Mouse (Mus musculus) heart, embryonic 10.5 days (tissue): Measurements from ENCODE around the gene Cd38. TPM values are rescaled to one million over a fixed set of nuclear protein-coding genes. Genes with fewer than 3 reads are reported as not detected.

Source experiments
- DNase-seq: peaks from one replicate; pipeline ENCODE4 v3.0.0-alpha.2; 2017; ENCODE audit warnings: low spot score
- H3K27ac ChIP-seq: fragments of 300-500 bp; sonication (generic); 2 replicates; pipeline ENCODE4 v1.5.1; 2016; ENCODE audit warnings: mild to moderate bottlenecking
- H3K27me3 ChIP-seq: fragments of 300-500 bp; sonication (generic); 2 replicates; pipeline ENCODE4 v1.6.1; 2016; ENCODE audit warnings: mild to moderate bottlenecking; ENCODE audit not compliant: poor library complexity, insufficient read depth, severe bottlenecking
- H3K36me3 ChIP-seq: fragments of 300-500 bp; sonication (generic); 2 replicates; pipeline ENCODE4 v1.6.1; 2016; ENCODE audit warnings: mild to moderate bottlenecking, moderate library complexity
- H3K4me1 ChIP-seq: fragments of 300-500 bp; sonication (generic); 2 replicates; pipeline ENCODE4 v1.6.1; 2016; ENCODE audit warnings: mild to moderate bottlenecking
- H3K4me3 ChIP-seq: fragments of 300-500 bp; sonication (generic); 2 replicates; pipeline ENCODE4 v1.5.1; 2016; ENCODE audit warnings: mild to moderate bottlenecking, moderate library complexity
- H3K9me3 ChIP-seq: fragments of 300-500 bp; sonication (generic); 2 replicates; pipeline ENCODE4 v1.6.1; 2016; ENCODE audit warnings: mild to moderate bottlenecking, moderate library complexity
- WGBS: fragments of 180-500 bp; shearing (Covaris S2); methylation state at CpG from one replicate; pipeline ENCODE4 v1.1.7; 2016; 5-methylcytosine and 5-hydroxymethylcytosine counted together
- polyA plus RNA-seq: library from polyadenylated mRNA; unstranded; fragments of >200 nt; fragmentation: Nextera tagmentation; extraction: Ambion mirVana; gene quantifications from 2 replicates; pipeline ENCODE4 v1.2.1, GENCODE M21; 2016

Cd38 gene
- 18.1 and 20.6 TPM in 2 replicates for polyA plus RNA-seq

DNA sequence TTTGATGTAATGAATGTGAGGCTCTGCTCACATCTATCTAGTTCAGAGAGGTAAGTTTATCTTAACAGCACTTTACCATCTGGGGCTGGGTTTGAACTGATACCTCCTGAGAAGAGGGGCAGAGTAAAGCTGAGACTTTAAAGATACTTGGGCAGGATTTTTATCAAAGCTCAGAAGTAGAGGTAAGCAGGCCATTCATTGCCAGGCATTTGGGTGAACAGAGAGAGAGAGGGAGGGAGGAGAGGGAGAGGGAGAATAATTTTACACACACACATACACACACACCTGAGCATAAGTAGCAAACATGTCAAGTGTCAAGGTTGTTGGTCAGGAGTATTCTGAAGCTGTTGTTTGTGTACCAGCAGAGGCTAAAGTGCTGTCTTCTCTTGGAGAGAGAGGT lies at the start of gene Cd38:
TSS of gene Cd38 (plus strand) at position 301 of the 400 bp plus-strand sequence.
- Histone ChIP-seq H3K27ac (peak within 1 kb of the TSS; percentile 88), H3K4me3 (peak within 1 kb of the TSS; percentile 65), H3K9me3 (no peaks in the 10 kb centered on the region), H3K27me3 (no peaks in the 10 kb centered on the region), H3K36me3 (no peaks in the 10 kb centered on the region), H3K4me1 (peaks cover 24% of the 10 kb centered on the region)
- DNase-seq, result no peak

DNA sequence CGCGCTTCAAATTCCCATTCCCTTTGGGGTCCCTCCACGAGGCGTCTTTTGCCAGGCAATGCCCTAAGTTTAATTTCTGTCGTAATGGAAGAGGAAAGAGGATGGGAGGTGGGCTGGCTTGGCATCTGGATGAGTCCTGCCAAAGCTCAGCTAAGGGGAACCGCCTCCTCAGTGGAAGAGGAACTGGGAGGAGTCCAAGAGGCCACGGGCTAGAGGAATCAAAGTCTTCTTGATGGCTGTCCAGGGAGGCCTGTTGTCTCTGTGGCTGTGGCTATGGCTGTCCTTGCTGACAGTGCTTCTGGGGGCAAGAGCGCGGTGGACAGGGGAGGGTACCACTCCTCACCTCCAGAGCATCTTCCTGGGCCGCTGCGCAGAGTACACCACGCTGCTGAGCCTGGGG lies 49.7 kb upstream of the Cd38 start, which contains the start of gene Bst1:
TSS of gene Bst1 (plus strand) at position 191 of the 400 bp plus-strand sequence.
- no peaks in the 10 kb centered on the region for H3K36me3 ChIP-seq
- no peaks in the 10 kb centered on the region for H3K27me3 ChIP-seq
- WGBS, result 47% methylated on average over 12 of the region's 12 CpGs
- H3K4me3 ChIP-seq, result no peak within 1 kb of the TSS
- H3K27ac ChIP-seq, result 0 out of 2 replicates have a peak within 1 kb of the TSS, but pooled peaks have one; percentile 36
- no peaks in the 10 kb centered on the region for H3K9me3 ChIP-seq
- peaks cover 8% of the 10 kb centered on the region; the same call in 1 of the 2 replicates for H3K4me1 ChIP-seq
- DNase-seq, result no peak

DNA sequence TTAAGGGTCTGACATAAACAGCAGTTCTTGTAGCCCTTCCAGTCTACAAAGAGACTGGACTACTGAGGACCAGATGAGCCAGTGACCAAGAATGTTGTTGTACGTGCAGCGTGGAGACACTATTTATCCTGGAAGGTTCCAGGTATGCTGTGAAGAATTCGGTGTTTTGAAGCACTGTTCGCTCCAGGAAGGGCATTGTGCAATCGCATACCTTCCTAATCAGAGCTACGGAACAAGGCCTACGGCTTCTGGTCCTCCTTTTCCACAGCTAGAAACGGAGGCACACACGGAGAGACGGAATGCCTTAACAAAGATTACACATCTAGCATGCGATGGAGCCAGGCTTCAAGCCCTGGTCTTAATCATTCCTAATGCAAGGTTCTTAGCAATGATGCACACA lies 47.6 kb upstream of the Cd38 start:
- no peaks in the 10 kb centered on the region for H3K27me3 ChIP-seq
- WGBS, result 70% methylated on average over 11 of the region's 11 CpGs
- no peak for DNase-seq
- no peaks in the 10 kb centered on the region for H3K36me3 ChIP-seq
- H3K9me3 ChIP-seq, result no peaks in the 10 kb centered on the region
- peaks cover 8% of the 10 kb centered on the region; the same call in 1 of the 2 replicates for H3K4me1 ChIP-seq
- no peak overlapping the region for H3K27ac ChIP-seq
- H3K4me3 ChIP-seq, result no peak overlapping the region

DNA sequence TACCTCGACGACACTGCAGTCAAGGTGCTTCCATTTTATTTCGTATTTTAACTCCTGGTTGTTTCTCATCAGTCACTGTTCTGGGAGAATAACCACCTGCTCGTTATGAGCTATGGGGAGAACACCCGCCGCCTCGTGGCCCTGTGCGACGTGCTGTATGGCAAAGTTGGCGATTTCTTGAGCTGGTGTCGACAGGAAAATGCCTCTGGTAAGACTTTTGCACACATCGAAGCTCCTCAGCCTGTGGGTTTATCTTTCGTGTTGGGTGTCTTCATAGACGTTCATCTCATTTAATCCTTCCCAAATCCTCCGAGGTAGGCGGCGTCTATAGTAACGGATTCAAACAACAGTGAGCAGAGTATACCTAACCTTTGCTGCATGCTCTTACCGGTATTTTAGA lies 46.8 kb upstream of the Cd38 start, which contains the start of gene Fbxl5:
TSS of gene Fbxl5 (minus strand) at position 101 of the 400 bp plus-strand sequence.
- peaks cover 8% of the 10 kb centered on the region; the same call in 1 of the 2 replicates for H3K4me1 ChIP-seq
- 74% methylated on average over 19 of the region's 19 CpGs for WGBS
- no peak within 1 kb of the TSS for H3K4me3 ChIP-seq
- no peaks in the 10 kb centered on the region for H3K36me3 ChIP-seq
- no peaks in the 10 kb centered on the region for H3K27me3 ChIP-seq
- no peak within 1 kb of the TSS for H3K27ac ChIP-seq
- DNase-seq, result no peak
- H3K9me3 ChIP-seq, result no peaks in the 10 kb centered on the region

DNA sequence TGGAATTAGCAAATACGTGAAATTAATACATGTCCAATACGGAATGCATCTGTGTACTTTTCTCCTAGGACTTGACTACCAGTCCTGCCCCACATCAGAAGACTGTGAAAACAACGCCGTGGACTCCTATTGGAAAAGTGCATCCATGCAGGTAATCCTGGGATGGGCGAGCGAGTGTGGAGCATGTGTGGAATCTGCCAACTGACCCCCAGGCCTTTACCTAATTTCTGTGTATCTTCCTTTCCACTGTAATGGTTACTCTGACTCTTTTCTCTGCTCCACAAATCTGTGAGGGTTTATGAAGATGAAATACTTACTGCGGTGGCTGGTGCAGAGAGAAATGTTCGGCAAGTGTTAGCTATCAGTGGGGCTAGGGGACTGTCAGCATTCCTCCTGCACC lies 46.2 kb upstream of the Cd38 start:
- Histone ChIP-seq H3K27me3 (no peaks in the 10 kb centered on the region), H3K9me3 (no peaks in the 10 kb centered on the region), H3K36me3 (no peaks in the 10 kb centered on the region), H3K27ac (no peak overlapping the region), H3K4me1 (peaks cover 8% of the 10 kb centered on the region; the same call in 1 of the 2 replicates), H3K4me3 (no peak overlapping the region)
- DNase-seq, result no peak
- 89% methylated on average over 8 of the region's 8 CpGs for WGBS

DNA sequence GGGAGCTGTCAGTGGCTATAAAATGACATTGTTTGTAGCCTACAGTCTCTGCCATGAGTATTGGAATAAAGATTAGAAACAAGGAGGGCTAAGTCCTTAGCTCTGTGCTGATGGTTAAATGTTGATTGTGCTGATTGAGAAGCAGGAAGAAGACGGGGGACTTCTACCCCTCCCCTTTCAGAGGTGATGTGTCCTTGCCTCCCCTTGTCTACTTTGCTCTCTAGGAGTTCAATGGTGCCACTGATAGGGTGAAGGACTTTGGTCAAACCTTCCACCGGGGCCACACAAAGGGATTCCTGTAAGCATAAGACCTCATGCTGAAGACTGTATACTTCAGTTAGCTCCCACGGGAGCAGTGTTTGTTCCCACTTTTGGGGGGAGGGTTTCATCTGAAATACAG lies 45.5 kb upstream of the Cd38 start:
- no peak for DNase-seq
- WGBS, result 71% methylated on average over 3 of the region's 3 CpGs
- H3K4me1 ChIP-seq, result peaks cover 8% of the 10 kb centered on the region; the same call in 1 of the 2 replicates
- no peak overlapping the region for H3K4me3 ChIP-seq
- H3K27ac ChIP-seq, result no peak overlapping the region
- H3K9me3 ChIP-seq, result no peaks in the 10 kb centered on the region
- H3K36me3 ChIP-seq, result no peaks in the 10 kb centered on the region
- H3K27me3 ChIP-seq, result no peaks in the 10 kb centered on the region

DNA sequence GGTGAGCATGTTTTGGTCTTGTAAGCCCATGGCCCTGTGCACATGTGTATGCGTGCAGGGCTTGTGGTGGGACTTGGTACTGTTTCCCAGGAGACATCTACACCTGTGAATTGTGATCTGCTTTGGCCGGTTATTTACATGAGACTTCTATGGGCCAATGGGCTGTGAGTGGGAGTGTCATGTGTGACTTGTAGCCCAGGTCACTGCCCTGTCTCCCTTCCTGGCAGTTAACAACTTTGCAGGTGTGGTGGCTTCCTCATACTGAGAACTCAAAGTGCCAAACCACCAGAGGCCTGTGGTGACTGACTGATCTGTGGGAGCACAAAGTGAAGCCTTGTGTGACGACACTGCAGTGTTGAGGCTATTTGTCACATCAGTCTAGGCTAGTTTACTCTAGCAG lies 43.8 kb upstream of the Cd38 start:
- H3K27ac ChIP-seq, result no peak overlapping the region
- no peaks in the 10 kb centered on the region for H3K4me1 ChIP-seq
- H3K27me3 ChIP-seq, result no peaks in the 10 kb centered on the region
- WGBS, result 80% methylated on average over 3 of the region's 3 CpGs
- no peaks in the 10 kb centered on the region for H3K36me3 ChIP-seq
- no peak for DNase-seq
- H3K4me3 ChIP-seq, result no peak overlapping the region
- H3K9me3 ChIP-seq, result no peaks in the 10 kb centered on the region

DNA sequence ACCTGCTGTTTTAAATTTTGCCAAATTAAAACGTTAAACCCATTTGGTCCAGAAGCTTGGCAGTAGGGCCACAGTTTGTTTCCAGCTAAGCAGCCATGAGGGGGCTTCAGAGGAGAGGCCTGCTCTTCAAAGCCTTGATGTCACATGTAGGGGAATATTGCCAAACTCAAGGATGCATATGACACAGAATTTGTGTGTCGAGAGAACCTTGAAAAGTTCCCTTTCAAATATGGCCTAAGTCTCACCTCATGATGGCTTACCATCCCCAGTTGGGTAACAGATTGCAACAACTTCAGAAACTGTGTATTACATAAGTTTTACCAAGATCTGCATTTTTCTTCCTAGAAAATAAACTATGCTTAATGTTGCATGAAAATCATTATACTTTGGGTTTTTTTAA lies 41.5 kb upstream of the Cd38 start:
- Histone ChIP-seq H3K4me3 (no peak overlapping the region), H3K27ac (no peak overlapping the region), H3K4me1 (no peaks in the 10 kb centered on the region), H3K9me3 (no peaks in the 10 kb centered on the region), H3K36me3 (no peaks in the 10 kb centered on the region), H3K27me3 (no peaks in the 10 kb centered on the region)
- peak; percentile 7 for DNase-seq
- 80% methylated on average over 2 of the region's 2 CpGs for WGBS

DNA sequence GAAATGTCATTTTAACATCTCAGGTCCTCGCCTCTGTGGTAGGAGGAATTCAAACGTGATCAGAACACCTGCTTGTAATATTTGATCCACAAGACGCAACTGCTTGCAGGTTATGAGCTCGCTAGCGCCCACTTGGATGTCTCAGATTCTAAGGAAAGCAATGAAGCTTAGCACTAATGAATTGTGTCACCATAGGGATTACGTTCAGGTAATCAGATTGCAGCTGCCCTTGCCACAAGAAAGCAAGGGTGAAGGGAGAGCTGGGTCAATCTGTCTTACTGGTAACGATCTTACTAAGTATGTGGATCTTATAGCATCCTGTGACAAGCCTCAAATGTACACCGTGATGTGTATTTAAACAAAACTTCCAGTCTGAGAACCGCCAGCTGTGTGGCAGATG lies 41.0 kb upstream of the Cd38 start:
- no peaks in the 10 kb centered on the region for H3K4me1 ChIP-seq
- no peak overlapping the region for H3K27ac ChIP-seq
- H3K4me3 ChIP-seq, result no peak overlapping the region
- peak; percentile 46 for DNase-seq
- no peaks in the 10 kb centered on the region for H3K36me3 ChIP-seq
- no peaks in the 10 kb centered on the region for H3K27me3 ChIP-seq
- 83% methylated on average over 9 of the region's 9 CpGs for WGBS
- H3K9me3 ChIP-seq, result no peaks in the 10 kb centered on the region

DNA sequence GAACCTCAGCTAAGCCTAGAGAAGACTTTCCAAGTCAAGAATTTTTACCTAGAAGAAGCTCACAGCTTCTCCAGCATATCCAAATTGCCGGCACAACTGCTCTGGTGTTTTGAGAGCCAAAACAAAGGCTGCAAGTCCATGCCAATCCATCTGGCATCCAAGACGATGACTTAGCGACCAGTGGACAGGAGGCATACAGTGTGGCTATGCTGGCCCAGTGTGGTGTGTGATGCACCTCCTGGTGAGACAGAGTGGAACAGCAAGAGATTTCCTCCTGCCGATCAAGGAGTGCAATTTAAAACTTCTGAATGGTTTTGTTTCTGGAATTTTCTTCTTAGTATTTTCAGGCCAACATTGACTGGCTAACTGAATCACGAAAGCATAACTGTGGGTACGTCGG lies 31.8 kb upstream of the Cd38 start:
- WGBS, result 91% methylated on average over 7 of the region's 7 CpGs
- no peak overlapping the region for H3K4me3 ChIP-seq
- DNase-seq, result no peak
- no peaks in the 10 kb centered on the region for H3K27me3 ChIP-seq
- no peaks in the 10 kb centered on the region for H3K4me1 ChIP-seq
- no peaks in the 10 kb centered on the region for H3K9me3 ChIP-seq
- H3K36me3 ChIP-seq, result no peaks in the 10 kb centered on the region
- no peak overlapping the region for H3K27ac ChIP-seq

DNA sequence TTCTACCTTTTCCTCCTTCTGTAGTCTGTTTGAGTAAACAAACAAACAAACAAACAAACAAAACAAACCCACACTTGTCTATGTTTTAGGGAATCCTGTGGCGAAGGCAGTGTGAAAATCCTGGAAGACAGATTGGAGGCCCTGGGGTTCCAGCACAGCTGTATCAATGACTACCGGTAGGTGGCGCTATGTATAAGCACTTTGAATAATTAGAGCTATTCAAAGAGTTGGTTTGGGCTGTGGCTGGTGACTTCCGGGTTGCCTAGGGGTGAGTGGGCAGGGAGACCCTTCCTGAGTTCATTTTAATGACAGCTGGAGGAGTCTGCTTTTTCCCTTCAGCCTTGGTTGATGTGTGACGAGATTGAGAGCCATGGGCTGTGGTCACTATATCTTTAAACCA lies 31.0 kb upstream of the Cd38 start:
- Histone ChIP-seq H3K27me3 (no peaks in the 10 kb centered on the region), H3K27ac (no peak overlapping the region), H3K4me3 (no peak overlapping the region), H3K36me3 (no peaks in the 10 kb centered on the region), H3K9me3 (no peaks in the 10 kb centered on the region), H3K4me1 (no peaks in the 10 kb centered on the region)
- DNase-seq, result no peak
- WGBS, result 53% methylated on average over 5 of the region's 5 CpGs

DNA sequence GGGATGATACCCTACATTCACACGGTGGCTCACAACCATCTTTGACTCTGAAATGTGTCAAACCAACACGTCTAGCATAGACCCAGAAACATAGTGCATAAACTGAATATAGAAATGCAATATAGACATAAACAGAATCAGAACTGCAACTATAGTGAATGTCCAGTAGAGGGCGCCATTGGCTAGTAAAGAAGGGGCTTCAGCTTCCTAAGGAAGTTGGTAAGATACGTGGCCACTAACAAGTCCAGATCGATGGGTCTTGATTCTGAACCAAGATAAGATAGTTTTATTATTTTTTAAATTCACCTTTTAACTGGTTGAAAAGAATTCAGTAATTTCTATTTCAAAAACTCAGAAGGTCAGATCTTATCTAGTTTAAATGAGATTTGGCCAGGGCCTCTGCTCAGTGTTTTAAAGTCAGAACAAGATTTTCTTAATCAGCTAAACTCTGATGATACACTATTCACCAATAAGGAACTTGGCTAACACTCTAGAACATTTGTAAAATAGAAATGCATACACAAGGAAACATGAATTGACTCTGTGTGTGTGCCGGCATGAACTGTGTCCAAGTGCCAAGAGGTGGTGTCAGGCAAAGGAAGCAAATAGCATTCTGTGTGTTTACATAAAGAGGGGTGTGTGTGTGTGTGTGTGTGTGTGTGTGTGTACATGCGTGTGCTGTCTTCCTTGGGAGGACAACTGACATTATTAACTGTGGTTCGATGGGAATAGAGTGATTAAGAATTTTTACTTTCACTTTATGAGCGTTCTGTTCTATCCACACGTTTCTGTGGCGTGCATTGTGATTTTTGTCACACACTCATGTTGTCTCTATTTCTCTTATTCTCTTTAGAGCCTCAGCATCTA lies 27.0 kb upstream of the Cd38 start:
- no peaks in the 10 kb centered on the region for H3K4me1 ChIP-seq
- DNase-seq, result no peak
- H3K36me3 ChIP-seq, result no peaks in the 10 kb centered on the region
- H3K4me3 ChIP-seq, result no peak overlapping the region
- no peak overlapping the region for H3K27ac ChIP-seq
- H3K27me3 ChIP-seq, result no peaks in the 10 kb centered on the region
- 45% methylated on average over 11 of the region's 11 CpGs for WGBS
- 0 out of 2 replicates have a peak, but pooled peaks cover 7% of the 10 kb centered on the region for H3K9me3 ChIP-seq

DNA sequence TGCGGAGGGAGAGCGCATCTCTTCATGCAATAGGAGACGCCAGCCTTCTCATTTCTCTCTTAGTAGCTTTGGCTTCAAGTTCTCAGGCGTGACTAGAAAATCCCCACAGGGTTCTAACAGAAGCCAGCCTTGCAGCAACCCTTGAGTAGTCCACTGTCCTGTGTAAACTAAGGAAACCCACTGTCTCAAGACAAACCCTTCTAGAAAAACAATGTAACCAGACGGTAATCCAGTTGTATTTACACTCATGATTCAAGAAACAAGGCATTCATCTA lies 26.4 kb upstream of the Cd38 start:
- Histone ChIP-seq H3K36me3 (no peaks in the 10 kb centered on the region), H3K4me1 (no peaks in the 10 kb centered on the region), H3K27ac (no peak overlapping the region), H3K4me3 (no peak overlapping the region), H3K27me3 (no peaks in the 10 kb centered on the region), H3K9me3 (0 out of 2 replicates have a peak, but pooled peaks cover 7% of the 10 kb centered on the region)
- 82% methylated on average over 5 of the region's 5 CpGs for WGBS
- no peak for DNase-seq
